Mouse (Mus musculus): ENCODE results near the gene Ppt2. TPM values are rescaled to one million over a fixed set of nuclear protein-coding genes. Genes with fewer than 3 reads are reported as not detected.

The Ppt2 gene
- total RNA-seq, 2 experiments from 2014 or later: 47.9 to 49.3 TPM

GRCm38 (mm10) chr17:34656666-34657065 is 28.4 kb upstream of the Ppt2 start:
- DNase-seq (ENCODE audit: low spot score in 2 of 2): no peak

DNA sequence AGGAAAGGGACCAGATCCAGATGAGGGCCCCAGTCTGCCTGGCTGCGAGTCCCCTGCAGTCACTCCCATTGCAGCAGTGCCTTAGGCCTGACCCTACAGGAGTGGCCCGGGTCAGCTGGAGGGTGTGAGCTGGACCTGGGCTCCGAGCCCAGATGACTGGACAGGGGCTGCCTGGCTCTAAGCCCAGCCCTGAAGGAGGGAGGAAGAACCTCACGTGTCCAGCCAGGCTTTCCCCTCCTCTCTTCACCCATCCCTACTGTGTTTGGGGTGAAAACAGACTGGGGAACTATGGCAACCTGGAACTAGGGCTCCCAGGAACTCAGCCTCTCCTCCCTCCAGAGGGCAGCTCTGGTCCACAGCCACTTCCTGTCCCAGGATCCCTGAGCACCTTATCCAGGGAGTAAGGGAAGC is 27.3 kb upstream of the Ppt2 start:
- DNase-seq (ENCODE audit: low spot score in 2 of 2): peak in 1 of 2 experiments; percentile 51

DNA sequence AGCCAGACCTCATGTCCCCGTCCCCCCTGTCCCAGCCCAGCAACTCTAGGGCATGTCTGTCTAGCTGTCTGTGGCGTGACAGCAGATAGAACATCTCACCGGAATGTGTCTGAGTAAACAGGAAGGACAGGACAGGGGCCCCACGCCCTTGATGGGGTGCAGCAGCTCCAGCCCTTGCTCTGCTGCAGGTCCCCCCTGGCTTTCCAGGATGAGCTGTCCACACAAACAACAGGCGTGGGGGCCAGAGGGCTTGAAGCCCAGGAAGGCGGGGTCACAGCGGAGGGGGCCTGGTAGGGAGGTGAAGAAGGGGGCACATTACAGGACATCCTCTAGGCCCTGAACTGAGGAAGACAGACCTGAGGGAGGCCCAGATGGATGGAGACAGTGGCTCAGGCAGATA is 26.9 kb upstream of the Ppt2 start:
- DNase-seq (ENCODE audit: low spot score in 2 of 2): peak in 1 of 2 experiments; percentile 3

GRCm38 (mm10) chr17:34654392-34654791 is 26.1 kb upstream of the Ppt2 start:
- DNase-seq (ENCODE audit: low spot score in 2 of 2): no peak

GRCm38 (mm10) chr17:34653746-34654285 is 25.5 kb upstream of the Ppt2 start:
- DNase-seq (ENCODE audit: low spot score in 2 of 2): peak in 1 of 2 experiments; percentile 70

DNA sequence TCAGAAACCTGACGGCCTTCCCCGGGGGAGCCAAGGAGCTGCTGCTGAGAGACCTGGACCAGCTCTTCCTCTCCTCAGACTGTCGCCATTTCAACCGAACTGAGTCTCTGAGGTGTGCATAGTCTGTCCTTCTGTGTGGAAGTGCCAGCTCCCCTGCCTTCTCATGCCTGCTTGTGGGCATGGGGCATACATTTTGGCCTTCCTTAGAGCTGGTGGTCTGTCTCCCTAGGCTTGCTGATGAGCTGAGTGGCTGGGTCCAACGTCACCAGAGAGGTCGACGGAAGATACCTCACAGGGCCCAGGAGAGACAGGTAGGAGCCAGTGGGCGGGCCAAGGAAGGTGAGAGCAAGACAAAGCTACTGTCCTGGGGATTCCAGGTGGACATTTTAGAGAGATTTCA is 24.7 kb upstream of the Ppt2 start:
- no peak for DNase-seq (ENCODE audit: low spot score in 2 of 2)

GRCm38 (mm10) chr17:34652546-34652945 is 24.2 kb upstream of the Ppt2 start:
- DNase-seq (ENCODE audit: low spot score in 2 of 2): peak in 1 of 2 experiments; percentile 39

DNA sequence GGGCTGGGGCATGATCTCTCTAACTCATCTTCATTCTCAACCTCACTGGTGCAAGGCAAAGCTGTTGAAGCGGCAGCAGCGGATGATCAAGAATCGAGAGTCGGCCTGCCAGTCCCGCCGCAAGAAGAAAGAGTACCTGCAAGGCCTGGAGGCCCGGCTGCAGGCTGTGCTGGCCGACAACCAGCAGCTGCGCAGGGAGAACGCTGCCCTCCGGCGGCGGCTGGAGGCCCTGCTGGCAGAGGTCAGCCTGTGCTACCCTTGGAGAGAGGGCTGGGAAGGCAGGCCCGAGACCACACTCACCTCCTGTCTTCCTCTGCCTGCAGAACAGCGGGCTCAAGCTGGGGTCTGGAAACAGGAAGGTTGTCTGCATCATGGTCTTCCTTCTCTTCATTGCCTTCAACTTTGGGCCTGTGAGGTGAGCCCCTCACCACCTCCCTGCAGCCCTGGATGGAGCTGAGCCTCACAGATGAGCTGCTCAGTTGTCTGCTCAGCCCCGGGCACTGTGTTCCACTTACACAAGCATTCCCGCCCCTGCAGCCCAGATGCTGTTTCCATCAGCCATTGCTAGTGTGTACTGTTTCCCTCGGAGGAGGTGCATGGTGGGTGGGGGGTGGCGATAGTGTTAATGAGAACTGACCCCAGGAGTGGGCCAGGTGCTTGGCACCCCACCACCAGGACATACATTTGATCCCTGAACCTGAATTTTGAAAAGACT is 23.4 kb upstream of the Ppt2 start:
- DNase-seq (ENCODE audit: low spot score in 2 of 2): peak in 1 of 2 experiments; percentile 83

DNA sequence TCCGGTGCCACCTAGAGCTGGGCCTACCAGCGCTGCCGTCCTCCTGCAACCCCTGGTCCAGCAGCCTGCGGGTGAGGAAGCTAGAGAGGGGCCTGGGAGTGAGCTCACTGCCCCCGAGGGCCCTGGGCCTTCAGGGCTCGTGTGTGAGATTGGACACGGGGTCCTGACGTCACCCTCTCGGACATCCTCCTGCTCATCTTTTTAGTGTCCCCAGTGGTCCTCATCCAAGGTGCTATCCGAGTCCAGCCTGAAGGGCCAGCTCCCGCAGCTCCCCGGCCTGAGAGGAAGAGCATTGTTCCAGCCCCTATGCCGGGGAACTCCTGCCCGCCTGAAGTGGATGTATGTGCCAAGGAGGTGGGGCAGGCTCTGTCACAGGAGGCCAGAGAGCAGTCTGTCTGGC is 22.5 kb upstream of the Ppt2 start:
- no peak for DNase-seq (ENCODE audit: low spot score in 2 of 2)

DNA sequence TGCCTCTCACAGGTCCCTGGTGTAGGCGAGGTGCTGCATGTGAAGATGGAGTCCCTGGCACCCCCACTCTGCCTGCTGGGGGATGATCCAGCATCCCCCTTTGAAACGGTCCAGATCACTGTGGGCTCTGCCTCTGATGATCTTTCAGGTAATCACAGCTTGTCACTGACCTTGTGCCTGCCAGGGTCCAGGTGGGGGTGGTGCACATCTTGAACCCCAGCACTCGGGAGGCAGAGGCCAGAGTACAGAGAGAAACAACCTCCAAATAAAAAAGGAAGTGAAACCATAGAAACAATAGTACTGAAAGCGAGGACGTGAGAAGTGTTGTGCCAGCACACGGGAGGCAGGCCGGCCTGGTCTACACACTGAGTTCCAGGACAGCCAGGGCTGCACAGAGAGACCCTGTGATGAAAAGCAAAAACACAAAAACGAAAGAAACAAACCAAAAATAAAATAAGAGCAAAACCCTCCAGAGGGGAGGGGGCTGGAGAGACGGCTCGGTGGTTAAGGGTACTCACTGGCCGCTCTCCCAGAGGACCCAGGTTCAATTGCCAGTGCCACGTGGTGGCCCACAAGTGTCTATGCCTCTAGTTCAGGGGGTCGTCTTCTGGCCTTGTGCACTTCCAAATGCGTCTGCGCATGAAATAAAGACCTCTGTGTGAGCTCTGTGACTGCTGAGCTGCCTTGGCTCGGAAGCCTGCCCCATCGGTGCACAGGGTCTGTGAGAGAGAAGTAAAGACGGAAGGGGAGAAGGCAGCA is 21.0 kb upstream of the Ppt2 start:
- DNase-seq (ENCODE audit: low spot score in 2 of 2): no peak

DNA sequence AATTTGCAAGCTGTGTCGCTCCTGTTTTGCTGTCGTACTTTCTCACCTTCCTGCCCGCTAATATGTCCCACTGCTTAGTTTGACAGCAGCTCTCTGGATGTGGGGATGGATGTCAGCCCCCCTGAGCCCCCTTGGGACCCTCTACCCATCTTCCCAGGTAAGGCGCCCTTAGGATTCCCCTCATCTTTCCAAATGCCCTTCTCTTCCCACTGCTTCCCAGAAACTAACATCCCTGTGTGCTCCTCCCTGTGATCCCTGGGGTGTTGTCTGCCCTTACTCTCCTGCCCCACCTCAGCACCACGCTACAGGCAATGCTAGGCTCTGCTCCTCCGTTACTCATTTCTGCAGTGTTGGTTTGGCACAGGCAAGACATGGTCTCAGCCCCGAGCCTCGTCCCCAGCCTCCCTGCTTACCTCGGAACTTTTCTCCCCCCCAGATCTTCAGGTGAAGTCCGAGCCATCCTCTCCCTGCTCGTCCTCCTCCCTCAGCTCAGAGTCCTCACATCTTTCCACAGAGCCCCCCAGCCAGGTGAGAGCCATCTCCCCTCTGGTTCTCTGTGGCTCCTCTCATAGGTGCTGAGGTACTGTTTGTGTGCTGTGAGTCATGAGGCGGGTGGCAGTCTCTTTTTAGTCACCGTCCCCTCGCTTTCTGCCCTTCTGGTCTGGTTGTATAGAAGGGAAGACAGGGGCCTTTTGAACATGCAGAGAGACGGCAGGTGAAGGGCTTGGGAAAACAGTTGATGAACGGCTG is 20.0 kb upstream of the Ppt2 start:
- DNase-seq (ENCODE audit: low spot score in 2 of 2): no peak

DNA sequence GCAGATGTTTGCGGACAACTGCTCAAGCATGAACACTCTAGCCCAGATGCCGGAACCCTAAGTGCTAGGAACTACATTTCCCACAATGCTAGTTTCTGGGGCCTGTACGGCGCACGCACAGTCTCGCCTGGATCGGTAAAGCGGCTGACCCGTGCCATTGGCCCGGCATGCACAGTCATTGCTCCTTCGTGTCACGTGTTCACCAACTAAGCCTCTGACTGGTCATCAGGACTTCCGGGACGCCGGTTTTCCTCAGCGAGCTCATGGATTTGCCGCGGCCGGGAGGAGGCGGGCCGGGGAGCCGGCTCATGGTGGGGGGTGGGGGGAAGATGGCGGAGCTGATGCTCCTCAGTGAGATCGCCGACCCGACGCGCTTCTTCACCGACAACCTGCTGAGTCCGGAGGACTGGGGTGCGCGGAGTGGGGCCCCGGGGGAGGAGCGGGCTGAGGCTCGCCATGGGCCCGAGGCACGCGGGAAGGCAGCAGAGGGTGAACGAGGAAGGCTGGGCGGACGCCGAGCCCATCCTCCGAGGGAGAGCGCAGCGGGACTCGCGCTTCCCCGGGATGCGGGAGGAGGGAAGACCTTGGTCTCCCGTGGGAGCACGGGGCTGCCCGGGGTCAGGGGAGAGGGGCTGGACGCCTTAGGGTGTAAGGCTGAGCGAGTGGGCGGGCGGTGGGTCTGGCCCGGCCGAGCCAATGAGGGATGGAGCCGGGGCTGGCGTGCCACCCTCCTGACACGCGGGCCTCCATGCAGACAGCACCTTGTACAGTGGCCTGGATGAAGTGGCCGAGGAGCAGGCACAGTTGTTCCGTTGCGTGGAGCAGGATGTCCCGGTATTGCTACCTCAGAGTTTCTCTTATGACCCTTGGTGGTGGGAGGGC is 18.8 kb upstream of the Ppt2 start, which contains the start of gene Atf6b:
Atf6b (plus strand) TSS at position 241 of the 882 bp plus-strand sequence.
- DNase-seq (ENCODE audit: low spot score in 2 of 2): peak; percentile 95 to 99

GRCm38 (mm10) chr17:34645831-34646511 is 17.7 kb upstream of the Ppt2 start:
- DNase-seq (ENCODE audit: low spot score in 2 of 2): no peak

GRCm38 (mm10) chr17:34645256-34645829 is 17.0 kb upstream of the Ppt2 start:
- DNase-seq (ENCODE audit: low spot score in 2 of 2): no peak

DNA sequence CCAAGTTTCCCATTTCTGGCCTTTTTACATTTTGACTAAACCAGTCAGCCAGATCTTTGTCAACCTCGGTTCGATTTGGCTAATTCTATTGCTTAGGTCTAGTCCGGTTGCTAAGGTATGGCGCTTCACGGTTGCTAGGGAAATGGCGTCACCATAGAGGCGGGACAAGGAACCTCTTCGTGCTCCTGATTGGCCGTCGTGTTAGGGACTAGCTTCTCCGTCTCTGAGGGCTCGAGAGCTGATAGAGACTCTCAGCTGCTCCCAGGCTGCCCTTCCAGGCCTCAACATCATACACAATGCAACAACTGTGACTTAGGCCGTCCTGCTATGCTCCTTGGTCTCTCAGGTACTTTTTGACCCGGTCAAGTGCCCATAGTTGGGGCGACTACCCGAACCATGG is 16.3 kb upstream of the Ppt2 start, which contains the start of gene Fkbpl:
Fkbpl (plus strand) TSS at position 157 of the 400 bp plus-strand sequence.
- peak; percentile 96 to 99 for DNase-seq (ENCODE audit: low spot score in 2 of 2)

GRCm38 (mm10) chr17:34643944-34644343 is 15.6 kb upstream of the Ppt2 start:
- DNase-seq (ENCODE audit: low spot score in 2 of 2): no peak

GRCm38 (mm10) chr17:34643379-34643778 is 15.1 kb upstream of the Ppt2 start:
- DNase-seq (ENCODE audit: low spot score in 2 of 2): no peak

DNA sequence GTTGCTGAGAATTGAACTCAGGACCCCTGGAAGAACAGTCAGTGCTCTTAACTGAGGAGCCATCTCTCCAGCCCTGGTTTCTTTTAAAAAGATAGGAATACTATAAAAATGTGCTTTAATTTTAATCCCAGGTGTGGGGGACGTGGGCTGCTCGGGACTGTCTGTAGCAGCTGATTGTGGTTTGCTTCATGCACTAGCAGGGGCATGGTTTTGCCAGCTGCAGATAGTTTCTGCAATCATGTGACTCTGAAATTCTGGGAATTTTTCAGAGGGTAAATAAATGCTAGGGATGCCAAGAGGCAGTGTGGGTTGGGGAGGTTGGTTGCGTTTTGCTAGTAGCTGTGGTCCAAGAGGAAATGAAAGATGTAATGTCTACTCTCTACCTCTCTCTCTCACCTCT is 13.6 kb upstream of the Ppt2 start:
- DNase-seq (ENCODE audit: low spot score in 2 of 2): no peak

Measured in layer of hippocampus, adult 18-20 months (tissue).